ENCODE assay signal across 13 mouse cellular contexts in genomic region chr16:18214858-18215257, GRCm38 (mm10). TPM values are rescaled to one million over a fixed set of nuclear protein-coding genes. Genes with fewer than 3 reads are reported as not detected.
A peak's percentile ranks its signal among the peaks of the same experiment; 100 is the strongest.
DNase-seq lines count a peak whose midpoint lies in the region; ATAC-seq and TF ChIP-seq lines count a peak whose summit lies in the region.
"Had no signal": no experiment of that assay in that cellular context is flagged by ENCODE, and none has a peak within 500 bp of the region (broad histone marks: within the 10 kb centered on the region; RNA-seq: fewer than 3 reads in every experiment).

No protein-coding gene starts in this region.

- no peak overlapping the region for H3K4me3 ChIP-seq in heart, postnatal 0 days (ENCODE audit: low read depth, low read length)
- no peak overlapping the region for H3K4me3 ChIP-seq in embryonic facial prominence, embryonic 14.5 days (ENCODE audit: low read depth, low read length)
- peak overlapping the region; percentile 36 for H3K4me3 ChIP-seq in hindbrain, embryonic 10.5 days
- H3K4me3 ChIP-seq in midbrain, embryonic 14.5 days (replicated peaks; ENCODE audit: low read depth, low read length): peak overlapping the region; percentile 28
- H3K4me3 ChIP-seq: erythroblast, embryonic 14.5 days; liver, embryonic 15.5 days had no signal

- no peak for TF ChIP-seq CTCF in heart, postnatal 0 days (IDR thresholded peaks at IDR 0.05; ENCODE audit: low read depth)

- DNase-seq in heart, postnatal 0 days (ENCODE audit: low spot score): peak; percentile 43
- no peak for DNase-seq in heart, adult 9 months (ENCODE audit: low spot score in 2 of 2)
- no peak for DNase-seq in embryonic facial prominence, embryonic 14.5 days (ENCODE audit: low spot score)
- DNase-seq in hindbrain, embryonic 10.5 days (ENCODE audit: low spot score): no peak
- no peak for DNase-seq in midbrain, embryonic 14.5 days
- DNase-seq in c-Kit-positive CD71-positive TER-119-positive erythroid progenitor cells, embryonic 14.5 days (ENCODE audit: low spot score): no peak
- no peak for DNase-seq in left cerebral cortex, adult 9 months (ENCODE audit: low spot score in 2 of 2)
- DNase-seq: cerebellum, postnatal 36 days had no signal

- TF ChIP-seq EP300 in heart, postnatal 0 days (IDR thresholded peaks at IDR 0.05; ENCODE audit: low read depth): no peak

- H3K27me3 ChIP-seq in heart, postnatal 0 days (ENCODE audit: control insufficient read depth, insufficient read depth, low read length): no peaks in the 10 kb centered on the region
- H3K27me3 ChIP-seq in embryonic facial prominence, embryonic 14.5 days (replicated peaks; ENCODE audit: control insufficient read depth, insufficient read depth, low read length): no peaks in the 10 kb centered on the region
- peaks cover 6% of the 10 kb centered on the region for H3K27me3 ChIP-seq in hindbrain, embryonic 10.5 days (ENCODE audit: insufficient read depth, poor library complexity, severe bottlenecking)
- H3K27me3 ChIP-seq in midbrain, embryonic 14.5 days (ENCODE audit: control insufficient read depth, insufficient read depth, low read length): no peaks in the 10 kb centered on the region
- H3K27me3 ChIP-seq: liver, embryonic 15.5 days had no signal

- no peaks in the 10 kb centered on the region for H3K36me3 ChIP-seq in heart, postnatal 0 days (replicated peaks; ENCODE audit: control insufficient read depth, insufficient read depth, low read length)
- no peaks in the 10 kb centered on the region for H3K36me3 ChIP-seq in embryonic facial prominence, embryonic 14.5 days (ENCODE audit: control insufficient read depth, insufficient read depth, low read length)
- H3K36me3 ChIP-seq in hindbrain, embryonic 10.5 days: no peaks in the 10 kb centered on the region
- H3K36me3 ChIP-seq in midbrain, embryonic 14.5 days (ENCODE audit: control insufficient read depth, insufficient read depth, low read length): no peaks in the 10 kb centered on the region
- H3K36me3 ChIP-seq: liver, embryonic 15.5 days had no signal

- no peak; the same call in 1 of the 2 replicates for ATAC-seq in heart, postnatal 0 days (ENCODE audit: insufficient read depth, low read depth)
- ATAC-seq in embryonic facial prominence, embryonic 14.5 days (ENCODE audit: low read depth): no peak
- ATAC-seq in midbrain, embryonic 14.5 days (ENCODE audit: low FRiP score, low TSS enrichment): no peak

- WGBS in heart, postnatal 0 days: 38% methylated on average over 7 of the region's 7 CpGs
- 71% methylated on average over 7 of the region's 7 CpGs for WGBS in embryonic facial prominence, embryonic 14.5 days
- WGBS in hindbrain, embryonic 10.5 days: 84% methylated on average over 7 of the region's 7 CpGs
- WGBS in midbrain, embryonic 14.5 days: 64% methylated on average over 7 of the region's 7 CpGs

- peak overlapping the region; percentile 41 for H3K4me2 ChIP-seq in heart, postnatal 0 days (ENCODE audit: low read depth, low read length)
- H3K4me2 ChIP-seq in embryonic facial prominence, embryonic 14.5 days (ENCODE audit: low read depth, low read length): no peak overlapping the region
- peak overlapping the region; percentile 64 for H3K4me2 ChIP-seq in midbrain, embryonic 14.5 days (ENCODE audit: low read length)
- H3K4me2 ChIP-seq: liver, embryonic 15.5 days had no signal

- peak overlapping the region; percentile 66 for H3K27ac ChIP-seq in heart, postnatal 0 days (ENCODE audit: low read depth)
- peak overlapping the region; percentile 21; the same call in 1 of the 2 replicates for H3K27ac ChIP-seq in embryonic facial prominence, embryonic 14.5 days (replicated peaks; ENCODE audit: low read depth, low read length)
- H3K27ac ChIP-seq in hindbrain, embryonic 10.5 days: peak overlapping the region; percentile 84
- peak overlapping the region; percentile 96 for H3K27ac ChIP-seq in midbrain, embryonic 14.5 days (replicated peaks; ENCODE audit: low read depth, low read length)
- H3K27ac ChIP-seq: liver, embryonic 15.5 days had no signal

- peak overlapping the region; percentile 29; the same call in 1 of the 2 replicates for H3K9ac ChIP-seq in heart, postnatal 0 days (replicated peaks; ENCODE audit: low read depth, low read length)
- H3K9ac ChIP-seq in embryonic facial prominence, embryonic 14.5 days (ENCODE audit: low read depth, low read length): no peak overlapping the region
- H3K9ac ChIP-seq in midbrain, embryonic 14.5 days (replicated peaks; ENCODE audit: low read length): peak overlapping the region; percentile 54
- H3K9ac ChIP-seq: liver, embryonic 15.5 days had no signal

- no peaks in the 10 kb centered on the region for H3K9me3 ChIP-seq in heart, postnatal 0 days (replicated peaks; ENCODE audit: control insufficient read depth, low read length)
- no peaks in the 10 kb centered on the region for H3K9me3 ChIP-seq in embryonic facial prominence, embryonic 14.5 days (ENCODE audit: control insufficient read depth, low read length)
- H3K9me3 ChIP-seq in hindbrain, embryonic 10.5 days: no peaks in the 10 kb centered on the region
- no peaks in the 10 kb centered on the region for H3K9me3 ChIP-seq in midbrain, embryonic 14.5 days (ENCODE audit: control insufficient read depth, low read length)
- H3K9me3 ChIP-seq: liver, embryonic 15.5 days had no signal

- H3K4me1 ChIP-seq in heart, postnatal 0 days (ENCODE audit: control insufficient read depth, insufficient read depth): peaks cover 13% of the 10 kb centered on the region
- 0 out of 2 replicates have a peak, but pooled peaks cover 2% of the 10 kb centered on the region for H3K4me1 ChIP-seq in embryonic facial prominence, embryonic 14.5 days (ENCODE audit: control insufficient read depth, insufficient read depth, low read length)
- peaks cover 49% of the 10 kb centered on the region for H3K4me1 ChIP-seq in hindbrain, embryonic 10.5 days (replicated peaks)
- peaks cover 45% of the 10 kb centered on the region for H3K4me1 ChIP-seq in midbrain, embryonic 14.5 days (ENCODE audit: control insufficient read depth, insufficient read depth, low read length)

RNA-seq across cellular contexts. Expression of gene Ccdc188, which starts 2.8 kb away (rescaled TPM):
- total RNA-seq in heart, postnatal 0 days (2014; rRNA removed; ENCODE audit: low replicate concordance): not detected in 2 replicates
- polyA plus RNA-seq in heart, postnatal 0 days (2015; fragmentation: Nextera tagmentation; extraction: Ambion mirVana): not detected in 2 replicates
- not detected in 2 replicates for polyA plus RNA-seq in embryonic facial prominence, embryonic 14.5 days (2014; fragmentation: Nextera tagmentation; extraction: Ambion mirVana)
- 0.12 TPM in 1 of 2 replicates, not detected in the other for polyA plus RNA-seq in hindbrain, embryonic 10.5 days (2016; fragmentation: Nextera tagmentation; extraction: Ambion mirVana)
- polyA plus RNA-seq in midbrain, embryonic 14.5 days (2014; fragmentation: Nextera tagmentation; extraction: Ambion mirVana): not detected in 2 replicates
- total RNA-seq: left cerebral cortex, postnatal 10 days had no signal
- polyA plus RNA-seq: erythroblast, embryonic 14.5 days; kidney, embryonic 16.5 days; liver, embryonic 15.5 days had no signal

RNA-seq across cellular contexts. Expression of gene Zdhhc8, which starts 20.1 kb away (rescaled TPM):
- 27.7 and 47.0 TPM in 2 replicates for total RNA-seq in heart, postnatal 0 days (2014; rRNA removed; ENCODE audit: low replicate concordance)
- 15.4 and 16.4 TPM in 2 replicates for polyA plus RNA-seq in heart, postnatal 0 days (2015; fragmentation: Nextera tagmentation; extraction: Ambion mirVana)
- polyA plus RNA-seq in embryonic facial prominence, embryonic 14.5 days (2014; fragmentation: Nextera tagmentation; extraction: Ambion mirVana): 23.6 and 25.4 TPM in 2 replicates
- polyA plus RNA-seq in hindbrain, embryonic 10.5 days (2016; fragmentation: Nextera tagmentation; extraction: Ambion mirVana): 13.0 and 13.7 TPM in 2 replicates
- 13.8 and 13.9 TPM in 2 replicates for polyA plus RNA-seq in midbrain, embryonic 14.5 days (2014; fragmentation: Nextera tagmentation; extraction: Ambion mirVana)

RNA-seq across cellular contexts. Expression of gene Trmt2a, which starts 33.6 kb away (rescaled TPM):
- 27.2 and 30.6 TPM in 2 replicates for total RNA-seq in heart, postnatal 0 days (2014; rRNA removed; ENCODE audit: low replicate concordance)
- polyA plus RNA-seq in heart, postnatal 0 days (2015; fragmentation: Nextera tagmentation; extraction: Ambion mirVana): 31.6 and 33.9 TPM in 2 replicates
- polyA plus RNA-seq in embryonic facial prominence, embryonic 14.5 days (2014; fragmentation: Nextera tagmentation; extraction: Ambion mirVana): 79.1 and 83.5 TPM in 2 replicates
- polyA plus RNA-seq in hindbrain, embryonic 10.5 days (2016; fragmentation: Nextera tagmentation; extraction: Ambion mirVana): 130 and 133 TPM in 2 replicates
- 80.2 and 81.3 TPM in 2 replicates for polyA plus RNA-seq in midbrain, embryonic 14.5 days (2014; fragmentation: Nextera tagmentation; extraction: Ambion mirVana)

RNA-seq across cellular contexts. Expression of gene Ranbp1, which starts 33.7 kb away (rescaled TPM):
- 51.3 and 65.1 TPM in 2 replicates for total RNA-seq in heart, postnatal 0 days (2014; rRNA removed; ENCODE audit: low replicate concordance)
- 210 and 213 TPM in 2 replicates for polyA plus RNA-seq in heart, postnatal 0 days (2015; fragmentation: Nextera tagmentation; extraction: Ambion mirVana)
- polyA plus RNA-seq in embryonic facial prominence, embryonic 14.5 days (2014; fragmentation: Nextera tagmentation; extraction: Ambion mirVana): 515 and 520 TPM in 2 replicates
- polyA plus RNA-seq in hindbrain, embryonic 10.5 days (2016; fragmentation: Nextera tagmentation; extraction: Ambion mirVana): 1,091 and 1,220 TPM in 2 replicates
- polyA plus RNA-seq in midbrain, embryonic 14.5 days (2014; fragmentation: Nextera tagmentation; extraction: Ambion mirVana): 451 and 457 TPM in 2 replicates

RNA-seq across cellular contexts. Expression of gene Gm49776, which starts 43.3 kb away (rescaled TPM):
- not detected in 2 replicates for total RNA-seq in heart, postnatal 0 days (2014; rRNA removed; ENCODE audit: low replicate concordance)
- 0.82 TPM in 1 of 2 replicates, not detected in the other for polyA plus RNA-seq in heart, postnatal 0 days (2015; fragmentation: Nextera tagmentation; extraction: Ambion mirVana)
- polyA plus RNA-seq in embryonic facial prominence, embryonic 14.5 days (2014; fragmentation: Nextera tagmentation; extraction: Ambion mirVana): 1.2 and 6.5 TPM in 2 replicates
- 0.72 TPM in 1 of 2 replicates, not detected in the other for polyA plus RNA-seq in hindbrain, embryonic 10.5 days (2016; fragmentation: Nextera tagmentation; extraction: Ambion mirVana)
- 0.86 and 3.3 TPM in 2 replicates for polyA plus RNA-seq in midbrain, embryonic 14.5 days (2014; fragmentation: Nextera tagmentation; extraction: Ambion mirVana)
- total RNA-seq: left cerebral cortex, postnatal 10 days had no signal
- polyA plus RNA-seq: erythroblast, embryonic 14.5 days; gonadal fat pad, adult 2 months; kidney, embryonic 16.5 days; liver, embryonic 15.5 days had no signal

Comparison
In these comparisons a context has a peak if more than half of its experiments do, and no peak if none do; other contexts are left out.
1. H3K27ac ChIP-seq: peak in every context shown above with its lines; median percentile 96 in midbrain, embryonic 14.5 days; 84 in hindbrain, embryonic 10.5 days; 66 in heart, postnatal 0 days; 21 in embryonic facial prominence, embryonic 14.5 days.
2. H3K4me3 ChIP-seq: peak in hindbrain, embryonic 10.5 days (single experiment) and midbrain, embryonic 14.5 days (single experiment); none in heart, postnatal 0 days (single experiment) and embryonic facial prominence, embryonic 14.5 days (single experiment).